Mouse (Mus musculus) induced T-regulatory cell, adult 2 months (primary cell): ENCODE results near the gene Ypel4.

ENCODE experiments used
- DNase-seq: peaks from one replicate; pipeline ENCODE4 v3.0.0-alpha.2; 2012; ENCODE audit warnings: low read depth

Gene Ypel4

DNA sequence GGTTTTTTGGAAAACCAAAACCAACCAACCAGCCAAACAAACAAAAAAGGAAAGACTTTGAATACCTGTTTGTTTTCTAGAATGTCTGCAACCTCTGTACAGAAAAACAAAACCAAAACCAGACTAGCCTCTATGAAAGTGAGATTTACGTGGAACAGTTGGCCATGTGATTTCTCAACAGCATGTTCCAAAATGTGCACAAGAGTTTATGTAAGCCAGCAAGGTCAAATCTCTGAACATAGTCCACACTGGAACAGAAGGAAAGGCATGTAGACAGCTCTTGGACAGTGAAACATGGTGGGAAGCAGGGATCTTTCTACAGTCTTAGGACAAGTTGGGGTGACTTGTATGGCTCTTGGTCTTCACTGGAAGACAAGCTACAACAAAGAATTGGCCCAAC is 28.0 kb downstream of the Ypel4 start:
- DNase-seq, result no peak

DNA sequence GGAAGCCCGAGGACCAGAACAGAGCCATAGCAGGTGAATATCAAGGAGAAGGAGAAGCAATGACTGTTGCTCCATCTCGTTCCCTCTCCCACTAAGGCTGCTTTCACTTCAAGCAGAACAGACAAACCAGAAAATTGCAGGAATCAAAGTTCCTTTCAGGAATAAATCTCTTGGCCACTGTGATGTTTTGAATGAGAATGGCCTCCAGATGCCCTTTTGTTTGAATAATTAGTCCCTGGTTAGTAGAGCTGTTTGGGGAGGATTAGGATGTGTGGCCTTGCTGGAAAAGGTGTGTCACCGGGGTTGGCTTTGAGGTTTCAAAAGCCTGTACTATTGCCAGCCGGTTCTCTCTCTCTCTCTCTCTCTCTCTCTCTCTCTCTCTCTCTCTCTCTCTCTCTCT is 28.4 kb downstream of the Ypel4 start:
- no peak for DNase-seq

DNA sequence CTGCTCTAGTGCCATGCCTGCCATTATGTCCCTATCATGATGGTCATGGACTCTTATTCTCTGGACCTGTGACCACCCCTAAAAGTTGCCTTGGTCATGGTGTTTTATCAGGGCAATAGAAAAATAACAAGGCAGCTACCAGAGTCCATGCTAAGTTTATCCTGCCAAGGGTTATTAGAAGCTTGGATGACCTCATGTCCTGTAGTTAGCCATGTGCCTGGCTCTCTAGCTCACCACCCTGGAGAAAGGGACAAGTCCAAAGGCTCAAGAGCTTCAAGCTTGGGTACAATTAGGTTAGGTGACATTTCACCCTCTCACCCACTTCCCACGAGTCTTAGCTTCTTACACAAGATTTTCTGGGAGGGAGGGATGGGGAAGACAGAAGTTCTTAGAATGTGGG is 29.0 kb downstream of the Ypel4 start:
- DNase-seq, result no peak

DNA sequence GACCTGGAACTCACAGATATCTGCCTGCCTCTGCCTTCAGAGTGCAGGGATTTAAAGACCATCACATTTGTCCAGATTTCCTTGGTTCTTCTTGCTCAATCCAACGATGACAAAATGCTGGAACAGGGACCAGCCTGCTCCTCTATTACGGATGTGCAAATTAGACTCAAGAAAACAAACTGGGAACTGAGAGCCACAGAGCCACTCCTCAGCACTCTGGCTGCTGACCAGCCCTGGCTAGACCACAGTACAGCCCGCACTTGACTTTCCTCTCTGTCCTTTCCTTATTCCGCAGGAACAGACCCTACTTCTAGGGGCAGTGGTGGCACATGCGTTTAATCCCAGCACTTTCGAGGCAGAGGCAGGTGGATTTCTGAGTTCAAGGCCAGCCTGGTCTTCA is 36.6 kb downstream of the Ypel4 start:
- no peak for DNase-seq

DNA sequence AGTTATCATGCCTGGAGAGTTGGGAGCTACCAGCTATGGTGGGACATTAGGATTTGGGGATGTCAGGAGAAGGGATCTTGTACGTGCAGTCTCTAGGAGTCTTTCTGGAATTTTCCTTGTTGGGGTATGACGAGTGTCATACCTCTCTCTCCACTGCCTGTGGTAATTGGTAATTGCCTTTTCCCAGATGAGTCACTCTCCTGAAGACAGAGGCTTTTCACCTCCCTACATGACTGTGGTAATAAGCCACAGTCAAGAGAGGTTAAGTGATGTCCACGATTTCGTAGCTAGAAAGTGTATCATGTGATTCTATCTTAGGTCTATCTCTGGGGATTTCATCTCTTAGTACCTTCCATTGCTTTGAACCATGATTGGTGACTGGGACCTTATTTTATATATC is 38.6 kb downstream of the Ypel4 start:
- no peak for DNase-seq

DNA sequence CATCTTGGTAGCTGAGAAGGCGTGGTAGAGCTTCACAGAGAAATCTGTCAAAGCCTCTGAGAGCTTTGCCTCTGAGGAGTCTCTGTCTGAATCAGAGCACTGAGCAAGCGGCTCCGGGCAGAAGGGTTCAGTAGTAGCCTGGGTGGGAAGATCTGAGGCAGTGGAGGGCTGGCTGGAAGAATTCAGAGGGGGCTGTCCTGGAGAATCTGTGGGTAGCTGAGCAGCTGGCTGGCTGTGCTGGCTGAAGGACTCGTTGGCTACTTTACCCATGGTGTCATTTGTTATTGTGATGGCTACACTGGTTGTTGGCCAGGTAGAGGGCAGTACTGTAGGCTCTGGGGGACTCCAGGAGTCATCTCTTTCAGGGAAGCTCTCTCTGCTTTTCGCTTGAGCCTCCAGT is 39.3 kb downstream of the Ypel4 start:
- no peak for DNase-seq

DNA sequence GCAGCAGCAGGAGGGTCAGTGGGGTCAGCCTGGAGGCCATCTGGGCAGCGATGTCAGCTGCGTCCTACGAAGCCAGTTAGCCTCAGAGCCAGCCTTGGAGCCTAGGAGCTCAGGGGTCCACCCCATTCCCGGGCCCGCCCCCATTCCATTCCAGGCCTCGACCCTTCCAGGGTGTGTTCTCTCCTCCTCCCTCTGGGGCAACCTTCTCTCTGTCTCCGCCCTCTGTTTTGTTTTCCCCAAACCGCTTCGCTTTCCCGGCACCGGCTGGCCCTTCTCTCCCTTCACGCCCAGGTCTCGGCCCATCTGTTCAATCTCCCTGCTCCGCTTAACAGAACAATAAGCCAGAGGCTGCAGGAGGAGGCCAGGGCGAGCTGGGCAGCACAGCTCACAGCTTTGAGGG is 40.9 kb downstream of the Ypel4 start:
- no peak for DNase-seq

DNA sequence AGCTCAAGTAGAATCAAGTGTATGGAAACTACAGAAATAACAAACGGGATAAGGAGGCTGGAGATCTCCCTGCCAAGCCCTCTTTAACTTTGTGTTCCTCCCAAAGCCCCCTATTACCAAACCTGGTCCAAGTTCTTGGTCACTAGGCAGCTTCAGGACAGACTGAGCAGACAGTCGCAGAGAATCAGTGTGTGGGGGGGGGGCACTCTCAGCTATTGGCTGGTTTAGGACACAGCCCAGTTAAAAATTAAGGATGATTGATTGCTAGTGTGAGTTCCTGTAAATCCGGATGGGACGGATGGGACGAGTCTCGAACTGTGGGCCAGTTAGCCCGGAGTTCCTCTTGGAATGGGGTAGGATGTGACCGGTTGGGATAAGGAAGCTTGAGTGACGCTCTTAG is 41.4 kb downstream of the Ypel4 start, which contains the start of gene Serping1:
TSS of gene Serping1 (minus strand) at position 204 of the 400 bp plus-strand sequence.
- no peak for DNase-seq

DNA sequence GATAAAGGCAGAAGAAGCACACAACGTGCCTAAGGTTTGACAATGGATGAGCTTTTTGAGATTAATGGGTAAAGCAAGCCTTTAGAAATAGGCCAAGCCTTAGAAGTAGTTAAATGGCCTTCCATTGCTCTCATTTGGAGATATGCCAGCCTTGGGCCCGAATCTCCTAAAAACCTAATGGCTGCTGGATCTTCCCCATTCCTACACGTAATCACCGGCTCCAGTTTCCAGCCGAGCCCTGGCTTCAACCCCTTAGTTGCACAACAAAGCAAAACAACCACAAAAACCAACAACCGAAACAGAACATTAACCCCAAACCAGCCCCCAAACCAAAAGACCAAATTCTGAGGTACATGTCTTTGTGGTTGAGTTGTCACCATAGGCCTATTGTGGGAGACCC is 41.8 kb downstream of the Ypel4 start:
- no peak for DNase-seq

DNA sequence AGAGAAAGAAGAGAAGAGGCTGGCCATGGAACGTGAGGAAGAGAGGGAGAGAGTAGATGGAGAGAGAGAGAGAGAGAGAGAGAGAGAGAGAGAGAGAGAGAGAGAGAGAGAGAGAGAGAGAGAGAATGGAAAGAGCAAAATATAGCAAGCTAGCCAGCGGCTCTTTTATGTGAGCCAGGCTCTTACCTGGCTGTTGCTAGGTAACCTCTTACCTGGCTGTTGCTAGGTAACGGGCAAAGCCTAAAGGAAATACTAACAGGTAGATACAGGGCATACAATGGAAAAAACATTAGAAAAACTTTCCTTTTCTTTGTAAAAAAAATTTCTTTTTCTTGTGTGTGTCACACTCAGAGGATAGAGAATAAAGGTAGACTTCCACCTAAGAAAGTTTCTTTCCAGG is 43.8 kb downstream of the Ypel4 start:
- DNase-seq, result no peak

DNA sequence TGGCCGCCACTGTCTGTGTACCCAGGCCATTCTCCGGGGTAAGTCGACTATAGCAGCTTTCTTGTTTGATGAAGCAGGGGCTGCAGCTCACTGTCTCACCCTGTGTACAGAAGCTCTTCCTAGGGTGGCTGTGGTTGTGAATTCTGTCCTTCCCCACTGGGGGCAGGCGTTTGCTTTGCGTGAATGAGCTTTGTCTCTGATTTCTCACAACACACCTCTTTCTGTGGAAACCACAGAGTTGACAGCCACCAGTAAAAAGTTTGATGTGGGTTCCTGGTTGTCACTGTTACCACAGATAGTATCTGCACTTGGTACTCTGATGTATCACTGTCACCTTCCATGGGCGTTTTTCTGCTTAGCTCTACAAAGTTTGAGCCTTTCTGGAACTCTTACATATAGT is 45.4 kb downstream of the Ypel4 start:
- peak; percentile 91 for DNase-seq

DNA sequence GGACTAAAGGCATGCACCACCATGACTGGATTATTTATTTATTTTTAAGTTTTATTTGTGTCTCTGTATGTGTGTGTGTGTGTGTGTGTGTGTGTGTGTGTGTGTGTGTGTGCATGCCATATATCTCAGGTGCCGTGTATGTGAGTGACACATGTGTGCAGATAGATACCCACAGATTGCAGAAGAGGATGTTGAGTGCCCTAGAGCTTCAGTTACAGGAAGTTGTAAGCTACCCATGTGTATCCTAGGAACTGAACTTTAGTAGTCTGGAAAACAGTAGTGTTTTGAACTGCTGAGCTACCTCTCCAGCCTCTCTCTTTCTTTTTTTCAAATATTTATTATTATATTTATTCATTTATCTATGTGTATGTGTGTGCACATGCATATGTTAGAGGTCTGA is 49.5 kb downstream of the Ypel4 start:
- DNase-seq, result no peak

DNA sequence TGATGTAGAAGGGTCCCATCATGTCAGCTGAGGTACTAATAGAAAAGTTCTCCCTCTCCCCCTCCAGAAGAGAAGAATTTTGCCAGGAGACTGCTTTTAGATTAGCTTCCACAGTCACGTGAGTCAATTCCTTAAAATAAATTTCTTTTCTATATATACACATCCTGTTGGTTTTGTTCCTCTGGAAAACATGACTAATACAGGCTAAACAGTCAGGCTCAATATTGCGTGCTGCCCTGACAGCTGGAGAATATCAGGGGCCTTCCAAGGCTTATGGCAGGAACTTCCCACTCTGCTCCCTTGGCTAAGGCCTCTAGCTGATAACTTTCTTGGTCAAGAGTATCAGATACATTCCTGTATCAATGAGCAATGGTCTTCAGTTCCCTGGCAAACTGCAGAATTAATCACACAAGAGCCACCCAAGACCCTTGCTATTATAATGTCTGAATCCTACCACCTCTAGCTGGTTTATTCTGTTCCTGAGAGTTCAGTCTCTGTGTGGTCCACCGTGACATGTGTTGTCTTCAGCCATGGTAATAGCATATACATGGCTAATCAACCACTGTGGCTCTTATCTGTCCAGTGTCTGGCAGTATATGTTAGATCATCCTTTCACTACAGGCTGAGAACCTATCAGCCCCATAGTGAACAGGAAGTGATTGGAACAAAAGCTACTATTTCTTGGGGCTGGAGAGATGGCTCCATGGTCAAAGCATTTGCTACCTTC is 50.1 kb downstream of the Ypel4 start:
- DNase-seq, result no peak
